Mouse (Mus musculus): ENCODE results near the gene Pitpna. TPM values are rescaled to one million over a fixed set of nuclear protein-coding genes. Genes with fewer than 3 reads are reported as not detected.
"Not testable (repeated sequence)": the region's sequence is repeated elsewhere in the genome, so short reads cannot be mapped to it uniquely, and the experiment has no call there.

The Pitpna gene
- polyA plus RNA-seq, 1 experiment from 2014 or later = 71.1 TPM

GRCm38 (mm10) chr11:75552906-75553482 lies 34.9 kb upstream of the Pitpna start:
- peaks cover 26% of the 10 kb centered on the region; the same call in 1 of the 2 replicates for H3K4me1 ChIP-seq (ENCODE audit: insufficient read depth, low read depth, low read length)
- no peaks in the 10 kb centered on the region for H3K9me3 ChIP-seq (ENCODE audit: low read length)
- H3K27ac ChIP-seq (ENCODE audit: low read length) = 0 out of 2 replicates have a peak overlapping the region, but pooled peaks have one; percentile 75
- TF ChIP-seq EP300 (IDR thresholded peaks at IDR 0.05) (no peak), CTCF (IDR thresholded peaks at IDR 0.05) (no peak)
- WGBS = 43% methylated on average over 7 of the region's 7 CpGs
- H3K36me3 ChIP-seq (ENCODE audit: insufficient read depth, low read length) = no peaks in the 10 kb centered on the region
- no peak overlapping the region for H3K4me3 ChIP-seq (ENCODE audit: low read depth, low read length)
- H3K9ac ChIP-seq (replicated peaks; ENCODE audit: low read depth) = no peak overlapping the region
- ATAC-seq (no peak), DNase-seq (ENCODE audit: low spot score) (no peak)
- H3K27me3 ChIP-seq (replicated peaks; ENCODE audit: insufficient read depth, low read length) = no peaks in the 10 kb centered on the region
- H3K4me2 ChIP-seq (replicated peaks; ENCODE audit: low read depth, low read length) = no peak overlapping the region

- 94% methylated on average over 6 of the region's 6 CpGs for WGBS
- DNase-seq (ENCODE audit: low spot score); H3K27me3 ChIP-seq (replicated peaks; ENCODE audit: insufficient read depth, low read length); ATAC-seq; H3K27ac ChIP-seq (ENCODE audit: low read length); H3K9ac ChIP-seq (replicated peaks; ENCODE audit: low read depth); H3K9me3 ChIP-seq (ENCODE audit: low read length); H3K4me2 ChIP-seq (replicated peaks; ENCODE audit: low read depth, low read length); H3K36me3 ChIP-seq (ENCODE audit: insufficient read depth, low read length); H3K4me3 ChIP-seq (ENCODE audit: low read depth, low read length): not testable (repeated sequence)
- peak; percentile 22; the same call in 1 of the 2 replicates for TF ChIP-seq CTCF (IDR thresholded peaks at IDR 0.05)
- H3K4me1 ChIP-seq (ENCODE audit: insufficient read depth, low read depth, low read length) = peaks cover 16% of the 10 kb centered on the region; the same call in 1 of the 2 replicates
Measured at GRCm38 (mm10) chr11:75556006-75556405, 31.9 kb upstream of the Pitpna start.

GRCm38 (mm10) chr11:75557142-75557541 lies 30.8 kb upstream of the Pitpna start:
- no peak for DNase-seq (ENCODE audit: low spot score)
- no peak overlapping the region for H3K4me3 ChIP-seq (ENCODE audit: low read depth, low read length)
- no peaks in the 10 kb centered on the region for H3K9me3 ChIP-seq (ENCODE audit: low read length)
- no peak for TF ChIP-seq EP300 (IDR thresholded peaks at IDR 0.05)
- TF ChIP-seq CTCF (IDR thresholded peaks at IDR 0.05) = no peak
- H3K9ac ChIP-seq (replicated peaks; ENCODE audit: low read depth) = no peak overlapping the region
- H3K36me3 ChIP-seq (ENCODE audit: insufficient read depth, low read length) = no peaks in the 10 kb centered on the region
- no peak overlapping the region for H3K4me2 ChIP-seq (replicated peaks; ENCODE audit: low read depth, low read length)
- WGBS = 90% methylated on average over 6 of the region's 6 CpGs
- no peak for ATAC-seq
- H3K27ac ChIP-seq (ENCODE audit: low read length) = no peak overlapping the region
- H3K27me3 ChIP-seq (replicated peaks; ENCODE audit: insufficient read depth, low read length) = no peaks in the 10 kb centered on the region
- peaks cover 6% of the 10 kb centered on the region; the same call in 1 of the 2 replicates for H3K4me1 ChIP-seq (ENCODE audit: insufficient read depth, low read depth, low read length)

GRCm38 (mm10) chr11:75558101-75558500 lies 29.8 kb upstream of the Pitpna start:
- Histone ChIP-seq H3K4me2 (replicated peaks; ENCODE audit: low read depth, low read length) (no peak overlapping the region), H3K4me3 (ENCODE audit: low read depth, low read length) (no peak overlapping the region), H3K4me1 (ENCODE audit: insufficient read depth, low read depth, low read length) (no peaks in the 10 kb centered on the region), H3K9me3 (ENCODE audit: low read length) (no peaks in the 10 kb centered on the region), H3K27me3 (replicated peaks; ENCODE audit: insufficient read depth, low read length) (no peaks in the 10 kb centered on the region), H3K9ac (replicated peaks; ENCODE audit: low read depth) (no peak overlapping the region), H3K36me3 (ENCODE audit: insufficient read depth, low read length) (no peaks in the 10 kb centered on the region), H3K27ac (ENCODE audit: low read length) (no peak overlapping the region)
- TF ChIP-seq EP300 (IDR thresholded peaks at IDR 0.05) = no peak
- TF ChIP-seq CTCF (IDR thresholded peaks at IDR 0.05) = peak; percentile 56
- WGBS = 80% methylated on average over 1 of the region's 1 CpGs
- ATAC-seq (no peak), DNase-seq (ENCODE audit: low spot score) (no peak)

GRCm38 (mm10) chr11:75559870-75560504 lies 27.9 kb upstream of the Pitpna start:
- no peak overlapping the region for H3K4me2 ChIP-seq (replicated peaks; ENCODE audit: low read depth, low read length)
- H3K4me1 ChIP-seq (ENCODE audit: insufficient read depth, low read depth, low read length) = 0 out of 2 replicates have a peak, but pooled peaks cover 7% of the 10 kb centered on the region
- no peak overlapping the region for H3K4me3 ChIP-seq (ENCODE audit: low read depth, low read length)
- DNase-seq (ENCODE audit: low spot score) (no peak), ATAC-seq (no peak)
- H3K9me3 ChIP-seq (ENCODE audit: low read length) = no peaks in the 10 kb centered on the region
- H3K27ac ChIP-seq (ENCODE audit: low read length) = no peak overlapping the region
- H3K9ac ChIP-seq (replicated peaks; ENCODE audit: low read depth) = no peak overlapping the region
- 93% methylated on average over 8 of the region's 8 CpGs for WGBS
- H3K36me3 ChIP-seq (ENCODE audit: insufficient read depth, low read length) = no peaks in the 10 kb centered on the region
- no peak for TF ChIP-seq CTCF (IDR thresholded peaks at IDR 0.05)
- TF ChIP-seq EP300 (IDR thresholded peaks at IDR 0.05) = no peak
- no peaks in the 10 kb centered on the region for H3K27me3 ChIP-seq (replicated peaks; ENCODE audit: insufficient read depth, low read length)

GRCm38 (mm10) chr11:75560530-75561409 lies 27.1 kb upstream of the Pitpna start:
- no peaks in the 10 kb centered on the region for H3K27me3 ChIP-seq (replicated peaks; ENCODE audit: insufficient read depth, low read length)
- WGBS = 72% methylated on average over 14 of the region's 14 CpGs
- H3K9ac ChIP-seq (replicated peaks; ENCODE audit: low read depth) = no peak overlapping the region
- H3K4me3 ChIP-seq (ENCODE audit: low read depth, low read length) = no peak overlapping the region
- H3K4me2 ChIP-seq (replicated peaks; ENCODE audit: low read depth, low read length) = no peak overlapping the region
- ATAC-seq (no peak), DNase-seq (ENCODE audit: low spot score) (no peak)
- no peaks in the 10 kb centered on the region for H3K36me3 ChIP-seq (ENCODE audit: insufficient read depth, low read length)
- TF ChIP-seq EP300 (IDR thresholded peaks at IDR 0.05) (no peak), CTCF (IDR thresholded peaks at IDR 0.05) (no peak)
- H3K27ac ChIP-seq (ENCODE audit: low read length) = no peak overlapping the region
- H3K9me3 ChIP-seq (ENCODE audit: low read length) = no peaks in the 10 kb centered on the region
- peaks cover 10% of the 10 kb centered on the region; the same call in 1 of the 2 replicates for H3K4me1 ChIP-seq (ENCODE audit: insufficient read depth, low read depth, low read length)
